Mouse (Mus musculus) ES-E14 (cell line): ENCODE measurements around the gene Anapc2. TPM values are rescaled to one million over a fixed set of nuclear protein-coding genes. Genes with fewer than 3 reads are reported as not detected.

Experiments used
- DNase-seq: peaks from one replicate; pipeline ENCODE4 v3.0.0-alpha.2; 2013; ENCODE audit warnings: low read depth, low spot score
- H3K27ac ChIP-seq: 2 replicates; pipeline ENCODE4 v1.5.1; 2012; ENCODE audit warnings: low read depth, mild to moderate bottlenecking, low read length, moderate library complexity, mixed read lengths; ENCODE audit not compliant: poor library complexity, insufficient read depth, severe bottlenecking
- H3K36me3 ChIP-seq: 2 replicates; pipeline ENCODE4 v1.6.1; 2012; ENCODE audit warnings: mild to moderate bottlenecking, low read length, moderate library complexity, mixed read lengths; ENCODE audit not compliant: control insufficient read depth, poor library complexity, insufficient read depth, severe bottlenecking
- H3K4me1 ChIP-seq, 2 experiments: fragments of 150-350 bp in 1 of 2; sonication (generic) in 1 of 2; 2 replicates each; pipeline ENCODE4 v1.6.1; 2012; ENCODE audit warnings: low read length in 2 of 2, mild to moderate bottlenecking in 1 of 2, mixed read lengths in 1 of 2; ENCODE audit not compliant: control insufficient read depth in 2 of 2, insufficient read depth in 2 of 2, poor library complexity in 1 of 2
- H3K4me3 ChIP-seq, 2 experiments: fragments of 150-350 bp in 1 of 2; sonication (generic) in 1 of 2; 2 replicates each; pipeline ENCODE4 v1.5.1; 2012; ENCODE audit warnings: low read length in 2 of 2, low read depth in 1 of 2, mild to moderate bottlenecking in 1 of 2, mixed read lengths in 1 of 2; ENCODE audit not compliant: insufficient read depth in 1 of 2, poor library complexity in 1 of 2, severe bottlenecking in 1 of 2
- H3K9ac ChIP-seq: 2 replicates; pipeline ENCODE4 v1.6.1; 2012; ENCODE audit warnings: low read depth, mild to moderate bottlenecking, low read length, mixed read lengths; ENCODE audit not compliant: poor library complexity, insufficient read depth, severe bottlenecking
- H3K9me3 ChIP-seq: fragments of 150-350 bp; sonication (generic); 2 replicates; pipeline ENCODE4 v1.6.1; 2012; ENCODE audit warnings: low read depth, mild to moderate bottlenecking, low read length; ENCODE audit not compliant: control insufficient read depth, insufficient read depth
- CHD2 ChIP-seq: IDR thresholded peaks from 2 replicates; pipeline ENCODE4 v1.6.1; 2014; ENCODE audit warnings: mild to moderate bottlenecking, low read depth, low read length, inconsistent platforms
- HCFC1 ChIP-seq: IDR thresholded peaks from 2 replicates; pipeline ENCODE4 v1.6.1; 2012; ENCODE audit warnings: low read length, inconsistent platforms, borderline replicate concordance; ENCODE audit not compliant: insufficient read depth
- MAFK ChIP-seq: IDR thresholded peaks from 2 replicates; pipeline ENCODE4 v1.6.1; 2014; ENCODE audit warnings: mild to moderate bottlenecking, low read depth, low read length, inconsistent platforms; ENCODE audit not compliant: insufficient read depth
- ZC3H11A ChIP-seq: IDR thresholded peaks from 2 replicates; pipeline ENCODE4 v1.6.1; 2012; ENCODE audit warnings: low read depth, mild to moderate bottlenecking, inconsistent platforms, low read length, borderline replicate concordance
- ZNF384 ChIP-seq: IDR thresholded peaks from 2 replicates; pipeline ENCODE4 v1.6.1; 2012; ENCODE audit warnings: low read depth, low read length, inconsistent platforms
- in situ Hi-C, 2 experiments: fragments of 600-800 bp; cut with MboI; formaldehyde crosslinking; loops; one replicate each; pipeline ENCODE4 v1.15.1; 2025; ENCODE audit warnings: low sequenced_read_pairs in 2 of 2, inconsistent platforms in 1 of 2; ENCODE audit not compliant: unreplicated experiment in 2 of 2
- total RNA-seq: library from RNA; depleted of rRNA; stranded (reverse); fragments of 300-350 nt; gene quantifications from 2 replicates; pipeline ENCODE4 v1.2.3, GENCODE M21; 2012

The Anapc2 gene
- total RNA-seq, 1 experiment = 25.2 TPM

DNA sequence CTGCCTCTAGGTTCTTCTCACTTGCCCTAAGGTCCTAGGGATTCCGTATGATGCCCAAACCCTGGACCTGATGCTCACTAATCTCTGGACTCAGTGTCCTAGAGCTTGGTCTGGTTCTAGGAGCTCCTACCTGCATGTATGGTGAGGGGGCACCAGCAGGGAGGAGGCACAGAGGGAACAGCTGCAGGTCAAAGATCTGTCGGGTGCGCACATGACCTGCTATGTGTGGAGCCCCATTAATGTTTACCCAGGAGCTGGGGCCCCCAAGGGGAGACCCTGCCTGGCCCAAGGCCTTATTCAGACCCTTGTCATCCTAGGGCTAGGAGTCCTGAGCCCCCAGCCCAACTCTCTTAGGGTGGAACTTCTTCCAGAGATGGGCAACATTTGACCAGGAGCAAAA, 38.2 kb upstream of the Anapc2 start, which contains the start of gene Slc34a3:
Gene Slc34a3 (minus strand): TSS at position 315 of the 400 bp plus-strand sequence.
- Histone ChIP-seq H3K9ac (no peak within 1 kb of the TSS), H3K4me3 (no peak within 1 kb of the TSS), H3K9me3 (no peaks in the 10 kb centered on the region), H3K36me3 (no peaks in the 10 kb centered on the region), H3K27ac (no peak within 1 kb of the TSS), H3K4me1 (peaks cover 6 to 38% of the 10 kb centered on the region in 2 experiments)
- no peak for TF ChIP-seq MAFK
- no peak for TF ChIP-seq ZC3H11A
- no peak for TF ChIP-seq ZNF384
- no peak for TF ChIP-seq CHD2
- in situ Hi-C loops = no loop called here
- no peak for DNase-seq

DNA sequence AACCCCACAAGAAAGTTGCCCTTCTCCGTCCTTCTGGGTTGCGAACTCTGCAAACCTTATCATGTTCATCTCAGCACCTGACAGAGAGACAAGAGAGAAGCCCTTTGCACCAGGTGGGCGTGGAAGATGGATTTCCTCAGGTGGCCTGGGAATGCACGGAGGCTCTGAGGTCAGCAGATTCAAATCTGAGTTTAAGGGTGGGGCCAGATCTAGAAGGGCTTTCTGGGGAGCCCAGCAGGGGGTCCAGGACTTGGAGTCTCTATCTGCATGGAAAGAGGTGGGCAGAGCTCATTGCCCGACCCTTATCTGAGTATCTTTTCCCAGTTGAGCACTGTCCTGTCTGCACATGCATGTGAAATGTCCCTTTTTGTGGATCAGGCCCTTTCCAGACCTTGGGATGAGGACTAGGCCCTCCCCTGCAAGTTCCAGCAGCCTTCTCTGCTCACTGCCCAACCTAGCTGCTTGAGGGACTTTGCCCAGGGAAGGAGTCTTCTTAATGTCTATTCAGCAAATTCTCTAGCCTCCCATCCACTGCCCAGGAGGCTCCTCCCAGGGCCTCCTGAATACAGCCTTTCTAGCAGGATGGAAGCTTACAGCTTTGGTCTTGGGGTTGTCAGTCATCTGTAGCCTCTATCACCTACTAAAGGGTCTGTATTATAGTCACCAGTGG, 37.6 kb upstream of the Anapc2 start:
- no peak for TF ChIP-seq ZNF384
- TF ChIP-seq HCFC1 = no peak
- TF ChIP-seq CHD2 = no peak
- H3K9ac ChIP-seq = no peak overlapping the region
- in situ Hi-C loops = no loop called here
- H3K4me3 ChIP-seq = no peak overlapping the region
- peaks cover 6 to 39% of the 10 kb centered on the region in 2 experiments for H3K4me1 ChIP-seq
- H3K9me3 ChIP-seq = no peaks in the 10 kb centered on the region
- no peaks in the 10 kb centered on the region for H3K36me3 ChIP-seq
- no peak overlapping the region for H3K27ac ChIP-seq
- DNase-seq = no peak

GRCm38 (mm10) chr2:25236614-25237013, 35.7 kb upstream of the Anapc2 start, which contains the start of gene Rnf224:
Rnf224 (minus strand) TSS chr2:25236787.
- Histone ChIP-seq H3K9ac (no peak within 1 kb of the TSS), H3K4me1 (peaks cover 11 to 39% of the 10 kb centered on the region in 2 experiments), H3K27ac (no peak within 1 kb of the TSS), H3K4me3 (no peak within 1 kb of the TSS), H3K9me3 (no peaks in the 10 kb centered on the region), H3K36me3 (no peaks in the 10 kb centered on the region)
- in situ Hi-C loops = no loop called here
- no peak for DNase-seq
- no peak for TF ChIP-seq HCFC1
- TF ChIP-seq CHD2 = no peak
- TF ChIP-seq ZNF384 = no peak
- no peak for TF ChIP-seq MAFK
- TF ChIP-seq ZC3H11A = no peak

- no peak overlapping the region for H3K9ac ChIP-seq
- in situ Hi-C loops = no loop called here
- H3K36me3 ChIP-seq = no peaks in the 10 kb centered on the region
- DNase-seq = no peak
- H3K4me3 ChIP-seq = no peak overlapping the region
- no peaks in the 10 kb centered on the region for H3K9me3 ChIP-seq
- no peak for TF ChIP-seq MAFK
- no peak for TF ChIP-seq ZC3H11A
- TF ChIP-seq CHD2 = no peak
- TF ChIP-seq ZNF384 = no peak
- no peak for TF ChIP-seq HCFC1
- H3K27ac ChIP-seq = no peak overlapping the region
- peaks cover 11 to 36% of the 10 kb centered on the region in 2 experiments for H3K4me1 ChIP-seq
These were observed 34.8 kb upstream of the Anapc2 start for GRCm38 (mm10) chr2:25237522-25237921.

- H3K9ac ChIP-seq = no peak overlapping the region
These were observed 34.2 kb upstream of the Anapc2 start for GRCm38 (mm10) chr2:25238106-25238505.

More at GRCm38 (mm10) chr2:25238106-25238505, 34.2 kb upstream of the Anapc2 start:
- Histone ChIP-seq H3K27ac (no peak overlapping the region), H3K36me3 (no peaks in the 10 kb centered on the region), H3K4me3 (no peak overlapping the region), H3K9me3 (no peaks in the 10 kb centered on the region), H3K4me1 (peaks cover 11 to 40% of the 10 kb centered on the region in 2 experiments)
- TF ChIP-seq ZC3H11A (no peak), HCFC1 (no peak), MAFK (no peak)
- DNase-seq = no peak
- in situ Hi-C loops = no loop called here
